Mouse (Mus musculus) CH12.LX (cell line): ENCODE data around the gene Tmem30c.

ENCODE experiments used
- ETS1 ChIP-seq: conservative IDR thresholded peaks from 2 replicates; pipeline ENCODE4 v1.6.1; 2012; ENCODE audit warnings: low read depth, mild to moderate bottlenecking, inconsistent platforms, low read length, improper control_type of control experiment, moderate library complexity
- HCFC1 ChIP-seq: IDR thresholded peaks from 2 replicates; pipeline ENCODE4 v1.6.1; 2012; ENCODE audit warnings: low read depth, mild to moderate bottlenecking, inconsistent platforms, low read length, improper control_type of control experiment
- POLR2A ChIP-seq: IDR thresholded peaks from 2 replicates; pipeline ENCODE4 v1.6.1; 2011; ENCODE audit warnings: low read depth, mild to moderate bottlenecking, improper control_type of control experiment, low read length
- USF1 ChIP-seq: IDR thresholded peaks from 2 replicates; pipeline ENCODE4 v1.6.1; 2014; ENCODE audit warnings: low read depth, mild to moderate bottlenecking, inconsistent platforms, low read length, improper control_type of control experiment

GRCm38 (mm10) chr16:57332301-57332700 lies 39.6 kb upstream of the Tmem30c start:
- TF ChIP-seq ETS1 (no peak), USF1 (no peak), POLR2A (no peak), HCFC1 (no peak)
